Mouse (Mus musculus) lung, adult 2 months (tissue): ENCODE data around the gene Ntn4.

Source experiments
- CTCF ChIP-seq: fragments of 200-500 bp; IDR thresholded peaks from 2 replicates; pipeline ENCODE4 v1.5.1; 2011; ENCODE audit warnings: mild to moderate bottlenecking, low read length, control low read depth; ENCODE audit not compliant: insufficient read depth
- POLR2A ChIP-seq: fragments of 200-500 bp; IDR thresholded peaks from 2 replicates; pipeline ENCODE4 v1.6.1; 2011; ENCODE audit warnings: low read depth, mild to moderate bottlenecking, control low read depth, low read length, borderline replicate concordance; ENCODE audit errors: extremely low read depth

DNA sequence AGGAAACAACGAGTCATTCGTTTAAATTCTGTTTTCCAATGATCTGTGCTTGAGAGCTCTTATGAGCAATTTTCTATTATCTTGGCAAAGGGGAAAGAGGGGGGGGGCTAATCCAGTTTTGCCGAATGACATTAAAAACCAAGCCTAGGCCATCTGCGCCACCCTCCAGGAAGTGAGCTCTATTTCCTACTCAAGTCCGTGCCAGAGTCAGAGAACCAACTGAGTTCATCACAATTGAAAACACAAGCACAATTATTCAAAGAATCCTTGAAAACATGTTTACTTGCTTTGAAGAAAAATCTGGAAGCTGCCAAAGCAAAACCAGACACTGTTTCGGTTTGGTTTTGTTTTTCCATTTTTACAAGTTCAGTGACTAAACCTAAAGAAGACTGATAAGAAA lies 102.1 kb downstream of the Ntn4 start:
- TF ChIP-seq CTCF: no peak
- no peak for TF ChIP-seq POLR2A
